Mouse (Mus musculus) forebrain, postnatal 0 days (tissue): ENCODE measurements around the gene Hspb6. TPM values are rescaled to one million over a fixed set of nuclear protein-coding genes. Genes with fewer than 3 reads are reported as not detected.

Source experiments
- ATAC-seq: fragments of 200-750 bp; cut with Nextera tagmentation; 2 replicates; pipeline ENCODE4 v1.8.0; 2017; ENCODE audit warnings: mild to moderate bottlenecking, moderate library complexity
- DNase-seq: peaks from one replicate; pipeline ENCODE4 v3.0.0-alpha.2; 2015
- H3K27ac ChIP-seq: fragments of 300-500 bp; sonication (generic); 2 replicates; pipeline ENCODE4 v1.5.1; 2014; ENCODE audit warnings: low read depth, mild to moderate bottlenecking, antibody characterized with exemption, low read length, moderate library complexity, mixed read lengths
- H3K27me3 ChIP-seq: fragments of 300-500 bp; sonication (generic); 2 replicates; pipeline ENCODE4 v1.6.1; 2014; ENCODE audit warnings: mild to moderate bottlenecking, low read length, mixed read lengths; ENCODE audit not compliant: insufficient read depth
- H3K36me3 ChIP-seq: fragments of 300-500 bp; sonication (generic); 2 replicates; pipeline ENCODE4 v1.6.1; 2014; ENCODE audit warnings: mild to moderate bottlenecking, moderate library complexity; ENCODE audit not compliant: insufficient read depth
- H3K4me1 ChIP-seq: fragments of 300-500 bp; sonication (generic); 2 replicates; pipeline ENCODE4 v1.6.1; 2014; ENCODE audit warnings: antibody characterized with exemption; ENCODE audit not compliant: insufficient read depth
- H3K4me2 ChIP-seq: fragments of 300-500 bp; sonication (generic); 2 replicates; pipeline ENCODE4 v1.6.1; 2014; ENCODE audit warnings: low read depth, mild to moderate bottlenecking, moderate library complexity
- H3K4me3 ChIP-seq: fragments of 300-500 bp; sonication (generic); 2 replicates; pipeline ENCODE4 v1.5.1; 2014; ENCODE audit warnings: low read depth, low read length, mixed read lengths
- H3K9ac ChIP-seq: fragments of 300-500 bp; sonication (generic); 2 replicates; pipeline ENCODE4 v1.6.1; 2014; ENCODE audit warnings: mild to moderate bottlenecking
- H3K9me3 ChIP-seq: fragments of 300-500 bp; sonication (generic); 2 replicates; pipeline ENCODE4 v1.6.1; 2016; ENCODE audit warnings: low read length
- CTCF ChIP-seq: sonication (generic); IDR thresholded peaks from 2 replicates; pipeline ENCODE4 v1.5.1; 2016; ENCODE audit warnings: antibody characterized with exemption, control low read depth, low read depth
- WGBS: fragments of 180-500 bp; shearing (Covaris S2); extraction: QIAGEN DNeasy Blood & Tissue Kit; methylation state at CpG from one replicate; pipeline ENCODE4 v1.1.7; 2014; 5-methylcytosine and 5-hydroxymethylcytosine counted together
- polyA plus RNA-seq: library from polyadenylated mRNA; unstranded; fragments of >200 nt; fragmentation: Nextera tagmentation; extraction: Ambion mirVana; gene quantifications from 2 replicates; pipeline ENCODE4 v1.2.1, GENCODE M21; 2015
- total RNA-seq: library from RNA; depleted of rRNA; stranded (reverse); fragments of >200 nt; gene quantifications from 2 replicates; pipeline ENCODE4 v1.2.3, GENCODE M21; 2014

Gene Hspb6
- total and polyA plus RNA-seq, 2 experiments from 2014 or later, result 4.1 to 14.0 TPM

GRCm38 (mm10) chr7:30534633-30535577, 17.1 kb upstream of the Hspb6 start, which contains the start of gene Arhgap33:
Arhgap33 (minus strand) TSS chr7:30535060.
- TF ChIP-seq CTCF, result no peak
- H3K9me3 ChIP-seq, result no peaks in the 10 kb centered on the region
- H3K27me3 ChIP-seq, result no peaks in the 10 kb centered on the region
- ATAC-seq (peak; percentile 90), DNase-seq (peak; percentile 99)
- peak within 1 kb of the TSS; percentile 94 for H3K9ac ChIP-seq
- WGBS, result 3% methylated on average over 43 of the region's 84 CpGs
- H3K27ac ChIP-seq, result peak within 1 kb of the TSS; percentile 94
- H3K36me3 ChIP-seq, result peaks cover 38% of the 10 kb centered on the region
- peak within 1 kb of the TSS; percentile 83 for H3K4me2 ChIP-seq
- H3K4me1 ChIP-seq, result peaks cover 20% of the 10 kb centered on the region
- H3K4me3 ChIP-seq, result peak within 1 kb of the TSS; percentile 88

GRCm38 (mm10) chr7:30540572-30540971, 11.4 kb upstream of the Hspb6 start:
- no peak overlapping the region for H3K9ac ChIP-seq
- peaks cover 10% of the 10 kb centered on the region; the same call in 1 of the 2 replicates for H3K36me3 ChIP-seq
- WGBS, result 88% methylated on average over 7 of the region's 7 CpGs
- H3K27ac ChIP-seq, result no peak overlapping the region
- H3K9me3 ChIP-seq, result no peaks in the 10 kb centered on the region
- no peaks in the 10 kb centered on the region for H3K27me3 ChIP-seq
- H3K4me1 ChIP-seq, result 0 out of 2 replicates have a peak, but pooled peaks cover under 1% of the 10 kb centered on the region
- TF ChIP-seq CTCF, result no peak
- ATAC-seq (no peak), DNase-seq (no peak)
- no peak overlapping the region for H3K4me2 ChIP-seq
- H3K4me3 ChIP-seq, result no peak overlapping the region

- ATAC-seq, result no peak
- WGBS, result 89% methylated on average over 2 of the region's 2 CpGs
- no peak for DNase-seq
- no peak overlapping the region for H3K4me2 ChIP-seq
- no peak for TF ChIP-seq CTCF
- H3K4me3 ChIP-seq, result no peak overlapping the region
- H3K9ac ChIP-seq, result no peak overlapping the region
- no peaks in the 10 kb centered on the region for H3K9me3 ChIP-seq
- no peak overlapping the region for H3K27ac ChIP-seq
- no peaks in the 10 kb centered on the region for H3K4me1 ChIP-seq
- H3K36me3 ChIP-seq, result peaks cover 22% of the 10 kb centered on the region
- H3K27me3 ChIP-seq, result no peaks in the 10 kb centered on the region
Observed at GRCm38 (mm10) chr7:30544327-30544726, 7.7 kb upstream of the Hspb6 start.

- no peak for TF ChIP-seq CTCF
Observed at GRCm38 (mm10) chr7:30549880-30550279, 2.1 kb upstream of the Hspb6 start.

GRCm38 (mm10) chr7:30550603-30551002, 1.4 kb upstream of the Hspb6 start:
- no peak overlapping the region for H3K4me2 ChIP-seq
- peaks cover 26% of the 10 kb centered on the region for H3K36me3 ChIP-seq
- H3K27ac ChIP-seq, result no peak overlapping the region
- H3K4me1 ChIP-seq, result peaks cover 10% of the 10 kb centered on the region; the same call in 1 of the 2 replicates
- ATAC-seq (no peak), DNase-seq (no peak)
- no peak overlapping the region for H3K9ac ChIP-seq
- 95% methylated on average over 1 of the region's 1 CpGs for WGBS
- H3K4me3 ChIP-seq, result no peak overlapping the region
- no peaks in the 10 kb centered on the region for H3K27me3 ChIP-seq
- no peaks in the 10 kb centered on the region for H3K9me3 ChIP-seq
- no peak for TF ChIP-seq CTCF

More at GRCm38 (mm10) chr7:30549880-30550279, 2.1 kb upstream of the Hspb6 start:
- ATAC-seq (no peak), DNase-seq (no peak)
- H3K4me3 ChIP-seq, result no peak overlapping the region
- 88% methylated on average over 2 of the region's 2 CpGs for WGBS
- peaks cover 10% of the 10 kb centered on the region; the same call in 1 of the 2 replicates for H3K4me1 ChIP-seq
- no peak overlapping the region for H3K9ac ChIP-seq
- no peaks in the 10 kb centered on the region for H3K27me3 ChIP-seq
- no peak overlapping the region for H3K4me2 ChIP-seq
- no peaks in the 10 kb centered on the region for H3K9me3 ChIP-seq
- no peak overlapping the region for H3K27ac ChIP-seq
- peaks cover 19% of the 10 kb centered on the region for H3K36me3 ChIP-seq

- 1% methylated on average over 10 of the region's 10 CpGs for WGBS
- peak overlapping the region; percentile 93 for H3K27ac ChIP-seq
- H3K4me2 ChIP-seq, result peak overlapping the region; percentile 75
- peak; percentile 63 for TF ChIP-seq CTCF
- H3K27me3 ChIP-seq, result no peaks in the 10 kb centered on the region
- peak overlapping the region; percentile 53 for H3K9ac ChIP-seq
- peaks cover 10% of the 10 kb centered on the region; the same call in 1 of the 2 replicates for H3K4me1 ChIP-seq
- peaks cover 28% of the 10 kb centered on the region for H3K36me3 ChIP-seq
- peak overlapping the region; percentile 55 for H3K4me3 ChIP-seq
- H3K9me3 ChIP-seq, result no peaks in the 10 kb centered on the region
- DNase-seq (no peak), ATAC-seq (peak; percentile 73)
Observed at GRCm38 (mm10) chr7:30551445-30552101, 405 bp upstream of the Hspb6 start.
